Mouse (Mus musculus) thymus, postnatal 14 days (tissue): ENCODE measurements around the gene Grhpr.
"Not testable (repeated sequence)": the region's sequence is repeated elsewhere in the genome, so short reads cannot be mapped to it uniquely, and the experiment has no call there.

Experiments
- DNase-seq: peaks from one replicate; pipeline ENCODE4 v3.0.0; 2021

The Grhpr gene

GRCm38 (mm10) chr4:44981280-44981973, at the start of gene Grhpr:
TSS of gene Grhpr (plus strand) at chr4:44981395.
- peak; percentile 88 for DNase-seq

- DNase-seq = no peak
Observed at GRCm38 (mm10) chr4:44931732-44932131, 49.5 kb upstream of the Grhpr start.

GRCm38 (mm10) chr4:44938359-44939340, 42.5 kb upstream of the Grhpr start:
- DNase-seq = no peak

GRCm38 (mm10) chr4:44939576-44940249, 41.5 kb upstream of the Grhpr start:
- no peak for DNase-seq

DNA sequence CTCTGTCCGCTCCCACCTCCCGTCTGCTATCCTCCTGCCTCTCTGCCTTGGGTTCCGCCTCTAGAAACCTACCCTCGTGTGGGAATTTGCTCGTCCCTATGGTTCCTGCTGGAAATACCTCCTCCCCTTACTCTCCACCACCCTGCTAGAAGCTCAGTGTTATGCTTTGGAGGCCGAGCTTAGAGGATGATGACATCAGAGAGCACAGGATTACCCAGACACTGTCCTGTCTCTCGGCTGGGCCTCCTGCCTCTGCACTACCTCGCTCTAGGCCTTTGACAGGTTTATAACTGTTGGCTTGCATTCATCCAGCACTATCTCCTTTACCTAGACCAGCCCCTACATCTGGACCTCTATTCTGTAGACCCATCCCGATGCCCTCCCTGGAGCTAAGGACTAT, 40.9 kb upstream of the Grhpr start:
- DNase-seq = no peak

GRCm38 (mm10) chr4:44942237-44942636, 39.0 kb upstream of the Grhpr start:
- DNase-seq = no peak

- DNase-seq = no peak
Observed at GRCm38 (mm10) chr4:44943480-44943879, 37.7 kb upstream of the Grhpr start.

GRCm38 (mm10) chr4:44944426-44945075, 36.6 kb upstream of the Grhpr start:
- DNase-seq = no peak

DNA sequence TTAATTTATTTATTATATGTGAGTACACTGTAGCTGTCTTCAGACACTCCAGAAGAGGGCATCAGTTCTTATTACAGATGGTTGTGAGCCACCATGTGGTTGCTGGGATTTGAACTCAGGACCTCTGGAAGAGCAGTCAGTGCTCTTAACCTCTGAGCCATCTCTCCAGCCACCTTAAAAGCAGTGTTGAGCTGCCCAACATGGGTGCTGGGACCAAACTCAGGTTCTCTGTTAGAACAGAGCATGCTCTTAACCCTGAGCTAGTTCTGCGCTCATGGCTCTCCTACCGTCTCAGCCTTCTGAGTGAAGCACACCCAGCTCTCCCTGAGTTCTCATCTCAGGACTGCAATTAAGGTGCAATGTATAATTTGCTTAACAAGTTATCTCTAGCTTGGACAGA, 35.1 kb upstream of the Grhpr start:
- not testable (repeated sequence) for DNase-seq

DNA sequence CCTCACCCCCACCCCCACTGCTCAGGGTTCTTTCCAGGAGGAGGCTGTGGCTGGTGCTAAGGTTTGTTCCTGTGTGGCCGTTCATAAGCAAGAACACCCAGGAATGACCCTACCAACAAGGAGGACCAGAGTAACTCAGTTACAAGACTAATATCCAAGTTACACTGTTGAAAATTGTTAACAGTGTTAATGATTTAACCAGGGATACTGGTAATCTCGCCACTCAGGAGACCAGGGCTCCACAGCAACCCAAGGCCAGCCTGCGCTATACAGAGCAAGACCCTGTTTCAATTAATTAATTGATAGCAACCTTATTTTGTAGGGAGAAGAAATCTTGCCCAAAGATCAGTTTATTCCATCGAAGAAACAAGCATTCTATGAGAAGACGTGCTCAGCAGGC, 33.7 kb upstream of the Grhpr start:
- no peak for DNase-seq

GRCm38 (mm10) chr4:44948314-44948713, 32.9 kb upstream of the Grhpr start:
- DNase-seq = no peak

GRCm38 (mm10) chr4:44953041-44953440, 28.2 kb upstream of the Grhpr start:
- DNase-seq = no peak

DNA sequence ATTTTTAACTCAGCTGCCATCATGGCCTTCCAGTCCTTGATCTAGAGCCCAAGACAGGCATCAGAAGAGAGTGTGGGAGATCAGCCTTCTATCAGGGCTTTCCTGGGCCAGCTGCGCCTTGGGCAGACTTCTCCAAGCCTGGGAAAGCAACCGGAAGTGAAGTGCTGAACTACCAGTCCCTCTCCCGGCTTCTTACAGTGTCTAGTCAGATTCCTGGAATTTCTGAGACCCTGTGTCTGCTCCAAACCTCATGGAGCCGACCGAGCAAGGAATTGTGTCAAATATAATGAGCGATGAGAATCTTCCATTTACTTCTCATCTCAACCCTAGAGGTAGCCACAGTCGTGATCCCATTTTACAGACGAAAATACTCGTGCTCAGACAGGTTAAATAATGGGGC, 22.4 kb upstream of the Grhpr start:
- DNase-seq = no peak

DNA sequence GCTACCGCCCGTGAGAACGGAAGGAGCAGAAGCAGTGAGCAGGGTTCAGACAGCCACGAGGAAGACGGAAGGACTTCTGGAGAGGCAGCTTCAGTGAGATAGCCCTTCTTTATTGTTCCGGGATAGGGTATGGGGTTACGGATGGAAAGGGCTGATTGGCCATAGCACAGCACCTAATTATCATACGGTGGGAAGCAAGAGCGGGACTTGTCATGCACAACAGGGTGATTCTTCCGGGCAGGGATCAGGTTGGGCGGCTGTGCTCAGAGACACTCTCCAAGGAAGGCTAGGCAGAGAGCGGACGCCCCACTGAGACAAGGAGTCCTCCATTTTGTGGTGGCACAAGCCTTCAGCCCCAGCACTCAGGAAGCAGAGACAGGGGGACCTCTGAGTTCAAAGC, 22.0 kb upstream of the Grhpr start:
- no peak for DNase-seq

DNA sequence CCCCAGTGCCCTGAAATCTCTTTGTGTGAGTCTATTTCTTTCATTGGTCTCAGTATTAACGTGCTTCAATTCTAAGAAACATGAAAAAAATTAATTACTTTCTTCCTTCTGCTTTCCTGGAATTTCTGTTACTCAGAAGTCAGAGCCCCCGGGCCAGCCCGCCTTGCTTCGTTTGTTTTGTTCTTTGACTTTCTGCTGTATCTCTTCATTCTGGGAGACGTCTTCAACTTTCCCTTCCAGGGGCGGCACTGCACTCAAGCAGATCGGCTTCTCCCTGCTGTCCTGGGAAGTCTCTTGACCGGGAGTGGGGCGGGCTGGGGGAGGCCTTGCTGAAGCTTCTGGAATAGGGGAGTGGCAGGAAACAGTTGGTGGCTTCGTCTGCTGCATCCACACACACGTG, 18.0 kb upstream of the Grhpr start:
- no peak for DNase-seq

DNA sequence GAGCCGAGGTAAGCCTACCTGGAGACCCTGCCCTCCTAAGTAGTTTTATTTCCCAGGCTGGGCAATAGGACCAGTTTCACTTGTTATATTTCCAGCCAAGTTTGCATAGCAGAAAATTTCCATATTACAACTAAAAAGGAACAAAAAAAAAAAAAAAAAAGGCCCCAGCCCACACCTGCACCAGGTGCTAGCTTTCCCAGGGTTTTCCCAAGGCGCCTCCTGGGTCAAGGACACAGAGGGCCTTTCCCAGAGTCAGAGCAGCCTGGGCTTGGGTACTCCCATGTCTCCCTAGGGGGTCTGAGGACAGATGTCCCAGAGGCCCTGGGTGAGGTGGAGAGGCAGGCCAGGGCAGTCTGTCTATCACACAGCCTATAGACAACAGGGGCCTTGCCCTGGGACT, 16.0 kb upstream of the Grhpr start:
- DNase-seq = no peak

- no peak for DNase-seq
Observed at GRCm38 (mm10) chr4:44965736-44966135, 15.5 kb upstream of the Grhpr start.

DNA sequence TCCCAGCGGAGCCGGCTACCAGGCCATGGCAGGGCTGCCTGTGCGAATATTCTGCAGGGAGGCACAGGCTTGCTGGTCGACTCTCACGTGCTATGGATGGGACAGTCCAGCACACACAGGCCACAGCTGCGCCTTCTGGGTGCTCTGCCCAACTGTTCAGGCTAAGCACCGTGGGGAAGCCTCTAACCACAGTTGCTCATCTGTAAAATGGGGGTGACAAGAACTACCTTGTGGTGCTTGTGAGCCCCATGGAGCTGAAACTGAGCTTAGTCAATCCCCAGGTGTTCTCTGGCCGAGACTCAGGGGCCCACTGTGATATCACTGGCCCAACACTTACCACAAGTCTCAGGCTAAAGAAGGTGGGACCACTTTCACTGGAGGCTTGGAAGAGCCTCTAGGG, 13.8 kb upstream of the Grhpr start:
- no peak for DNase-seq

DNA sequence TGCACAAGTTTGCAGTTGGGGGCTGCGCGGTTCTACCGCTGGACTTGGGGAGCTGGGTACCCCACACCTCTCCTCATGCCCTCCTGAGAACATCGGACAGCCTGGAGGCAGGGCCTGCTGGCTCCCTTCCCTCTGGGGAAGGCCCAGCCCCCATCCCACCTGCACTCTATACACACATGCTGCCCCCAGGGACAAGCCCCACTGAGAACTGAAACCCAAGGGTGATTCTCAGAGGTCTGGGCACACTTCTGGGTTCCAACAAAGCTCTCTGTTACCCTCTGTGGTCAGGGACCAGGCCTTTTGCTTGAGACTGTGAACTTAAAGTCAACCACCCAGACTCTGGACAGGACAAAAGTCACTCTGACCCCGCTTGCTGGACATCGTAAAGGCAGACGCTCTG, 11.1 kb upstream of the Grhpr start:
- DNase-seq = no peak

GRCm38 (mm10) chr4:44970612-44971110, 10.5 kb upstream of the Grhpr start:
- DNase-seq = peak; percentile 54

DNA sequence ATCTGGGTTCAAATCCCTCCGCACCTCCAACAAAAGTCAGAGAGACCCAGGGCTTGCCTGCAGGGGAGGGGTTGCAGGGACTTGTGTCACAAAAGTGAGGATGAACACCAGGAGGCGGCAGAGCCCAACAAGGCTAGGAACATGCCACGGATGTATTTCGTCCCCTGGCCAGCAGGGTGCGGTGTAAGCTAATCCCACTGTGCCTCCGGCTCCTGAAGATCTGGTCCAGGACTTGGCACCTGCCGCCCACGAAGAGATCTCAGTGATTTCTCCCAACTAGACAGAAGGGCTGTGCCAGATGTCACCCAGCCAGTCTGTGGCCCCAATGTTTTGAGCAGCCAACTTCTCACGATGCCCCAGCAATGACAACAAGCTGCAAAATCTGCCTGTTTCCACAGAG, 7.7 kb upstream of the Grhpr start:
- DNase-seq = peak; percentile 93

DNA sequence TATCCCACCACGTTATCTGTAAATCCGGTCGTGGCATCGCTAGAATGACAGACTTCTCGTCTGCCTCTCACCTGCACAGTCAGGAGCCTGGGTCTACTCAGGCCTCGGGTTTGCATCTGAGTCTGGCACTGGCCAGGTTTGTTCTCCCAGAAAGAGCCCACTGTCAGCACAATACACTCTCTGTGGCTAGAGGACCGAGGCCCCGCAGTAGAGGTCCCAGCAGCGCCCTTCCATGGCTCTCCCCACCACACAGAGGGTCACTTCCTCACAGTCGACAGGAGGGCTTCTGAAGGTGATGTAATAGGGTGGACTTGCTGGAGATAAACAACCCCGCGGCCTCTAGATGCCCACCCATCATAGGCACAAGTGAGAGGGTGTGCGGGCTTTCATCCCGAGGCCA, 7.3 kb upstream of the Grhpr start:
- no peak for DNase-seq

GRCm38 (mm10) chr4:44974331-44974730, 6.9 kb upstream of the Grhpr start:
- no peak for DNase-seq
